Mouse (Mus musculus): ENCODE data around the gene Gpld1. TPM values are rescaled to one million over a fixed set of nuclear protein-coding genes. Genes with fewer than 3 reads are reported as not detected.

Gene Gpld1
- polyA plus RNA-seq, 1 experiment from 2014 or later = 2.1 TPM

- no peaks in the 10 kb centered on the region for H3K4me1 ChIP-seq (replicated peaks)
- 73% methylated on average over 3 of the region's 3 CpGs for WGBS
- H3K36me3 ChIP-seq = no peaks in the 10 kb centered on the region
- H3K4me3 ChIP-seq = no peak overlapping the region
- H3K27ac ChIP-seq (replicated peaks) = no peak overlapping the region
- H3K4me2 ChIP-seq = no peak overlapping the region
- H3K9ac ChIP-seq = no peak overlapping the region
- ATAC-seq (ENCODE audit: low read depth) = no peak
- H3K27me3 ChIP-seq = no peaks in the 10 kb centered on the region
- H3K9me3 ChIP-seq = no peaks in the 10 kb centered on the region
These were observed 84.1 kb downstream of the Gpld1 start for GRCm38 (mm10) chr13:25027114-25027425.

DNA sequence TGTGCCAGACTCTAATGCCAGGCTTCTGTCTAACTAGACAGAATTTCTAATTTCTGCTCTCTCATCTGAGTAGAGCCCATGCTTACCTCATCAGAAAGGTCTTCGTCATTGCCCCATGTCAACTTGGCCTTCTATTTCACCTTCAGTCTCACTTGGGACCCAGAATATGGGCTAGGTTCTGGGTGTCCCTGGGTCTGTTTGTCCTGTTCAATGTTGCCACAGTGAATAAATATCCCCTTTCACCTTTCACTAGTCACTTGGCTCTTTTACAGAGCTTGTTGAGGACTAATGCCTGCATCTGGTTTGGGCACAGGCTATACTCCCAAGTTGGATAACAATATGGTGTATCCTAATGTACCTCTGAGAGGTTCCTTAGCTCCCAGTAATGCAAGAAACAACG, 96.5 kb downstream of the Gpld1 start:
- Histone ChIP-seq H3K27me3 (no peaks in the 10 kb centered on the region), H3K27ac (replicated peaks) (no peak overlapping the region), H3K4me3 (no peak overlapping the region), H3K4me2 (no peak overlapping the region), H3K36me3 (no peaks in the 10 kb centered on the region), H3K9ac (no peak overlapping the region), H3K4me1 (replicated peaks) (no peaks in the 10 kb centered on the region), H3K9me3 (no peaks in the 10 kb centered on the region)
- 73% methylated on average over 2 of the region's 2 CpGs for WGBS
- ATAC-seq (ENCODE audit: low read depth) = no peak

Other genes with a start within 250 kb of the Gpld1 start
- gene Armh2, start 201.9 kb upstream of the Gpld1 start, polyA plus RNA-seq (2015; fragmentation: Nextera tagmentation; extraction: Ambion mirVana) = not detected in 2 replicates
- 26.3 and 26.7 TPM in 2 replicates for gene Gmnn, start 181.2 kb upstream of the Gpld1 start, polyA plus RNA-seq (2015; fragmentation: Nextera tagmentation; extraction: Ambion mirVana)
- gene BC005537, start 141.5 kb upstream of the Gpld1 start, polyA plus RNA-seq (2015; fragmentation: Nextera tagmentation; extraction: Ambion mirVana) = 20.7 and 21.4 TPM in 2 replicates
- 49.3 and 50.1 TPM in 2 replicates for gene Acot13, start 111.6 kb upstream of the Gpld1 start, polyA plus RNA-seq (2015; fragmentation: Nextera tagmentation; extraction: Ambion mirVana)
- gene Tdp2, start 111.5 kb upstream of the Gpld1 start, polyA plus RNA-seq (2015; fragmentation: Nextera tagmentation; extraction: Ambion mirVana) = 40.1 and 45.2 TPM in 2 replicates
- gene D130043K22Rik, start 98.0 kb upstream of the Gpld1 start, polyA plus RNA-seq (2015; fragmentation: Nextera tagmentation; extraction: Ambion mirVana) = 4.4 and 5.4 TPM in 2 replicates
- 8.5 and 8.9 TPM in 2 replicates for gene Aldh5a1, start 5.5 kb upstream of the Gpld1 start, polyA plus RNA-seq (2015; fragmentation: Nextera tagmentation; extraction: Ambion mirVana)
- gene Mrs2, start 77.2 kb downstream of the Gpld1 start, polyA plus RNA-seq (2015; fragmentation: Nextera tagmentation; extraction: Ambion mirVana) = 15.6 and 16.7 TPM in 2 replicates
- gene Dcdc2a, start 112.9 kb downstream of the Gpld1 start, polyA plus RNA-seq (2015; fragmentation: Nextera tagmentation; extraction: Ambion mirVana) = 0.82 and 1.8 TPM in 2 replicates